Mouse (Mus musculus): ENCODE measurements around the gene Glis3.

DNA sequence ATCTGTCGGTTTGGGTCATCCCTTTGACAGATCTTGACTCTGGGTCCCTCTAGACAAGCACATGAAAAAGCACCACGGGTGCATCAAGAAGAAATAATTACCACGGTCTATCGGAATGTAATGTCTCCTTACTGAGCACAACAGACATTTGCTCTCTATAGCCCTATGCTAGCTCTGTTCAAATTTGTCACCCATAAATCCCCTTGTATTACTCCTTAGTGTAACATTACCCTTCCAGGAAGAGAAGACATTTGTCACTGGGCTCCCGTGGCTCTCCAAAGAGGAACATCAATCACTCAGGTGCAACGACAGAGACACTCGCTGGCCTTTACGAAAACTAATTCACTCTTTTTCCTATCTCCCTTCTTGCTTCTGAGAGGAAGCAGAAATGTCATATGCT lies 413.0 kb downstream of the Glis3 start:
- TF ChIP-seq CTCF (IDR thresholded peaks at IDR 0.05; ENCODE audit: low read depth), result no peak
- TF ChIP-seq EP300 (IDR thresholded peaks at IDR 0.05; ENCODE audit: low read depth), result no peak

All from liver, embryonic 14.5 days (tissue).